Mouse (Mus musculus) liver, adult 2 months (tissue): ENCODE results near the gene Pde4d.

Experiments used
- CTCF ChIP-seq: fragments of 200-500 bp; IDR thresholded peaks from 2 replicates; pipeline ENCODE4 v1.5.1; 2011; ENCODE audit warnings: low read depth, low read length, control low read depth
- POLR2A ChIP-seq: fragments of 200-500 bp; IDR thresholded peaks from 2 replicates; pipeline ENCODE4 v1.6.1; 2011; ENCODE audit warnings: low read length, control low read depth; ENCODE audit not compliant: insufficient read depth; ENCODE audit errors: extremely low read depth

DNA sequence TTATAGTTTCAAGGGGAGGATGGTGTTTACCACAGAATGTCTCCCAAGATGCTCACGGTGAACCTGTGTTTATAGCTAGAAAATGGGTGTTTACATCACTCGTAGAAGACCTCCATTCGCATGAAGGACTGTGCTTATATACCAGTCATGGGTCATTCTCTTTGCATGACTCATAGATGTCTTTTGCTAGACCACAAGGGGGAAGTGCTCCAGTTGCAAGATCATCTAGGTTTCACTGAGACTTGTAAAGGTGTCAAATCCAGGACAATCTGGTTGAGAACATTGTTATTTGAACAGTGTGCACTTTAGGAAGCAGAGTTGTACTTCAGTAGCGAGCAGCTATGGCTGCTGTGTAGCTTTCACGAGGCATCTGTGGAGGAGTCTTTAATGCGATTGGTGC is 35.3 kb downstream of the Pde4d start:
- TF ChIP-seq CTCF (no peak), POLR2A (no peak)
